Mouse (Mus musculus): Measurements from ENCODE around the gene Apoa2.
A peak's percentile ranks its signal among the peaks of the same experiment; 100 is the strongest.

The Apoa2 gene

DNA sequence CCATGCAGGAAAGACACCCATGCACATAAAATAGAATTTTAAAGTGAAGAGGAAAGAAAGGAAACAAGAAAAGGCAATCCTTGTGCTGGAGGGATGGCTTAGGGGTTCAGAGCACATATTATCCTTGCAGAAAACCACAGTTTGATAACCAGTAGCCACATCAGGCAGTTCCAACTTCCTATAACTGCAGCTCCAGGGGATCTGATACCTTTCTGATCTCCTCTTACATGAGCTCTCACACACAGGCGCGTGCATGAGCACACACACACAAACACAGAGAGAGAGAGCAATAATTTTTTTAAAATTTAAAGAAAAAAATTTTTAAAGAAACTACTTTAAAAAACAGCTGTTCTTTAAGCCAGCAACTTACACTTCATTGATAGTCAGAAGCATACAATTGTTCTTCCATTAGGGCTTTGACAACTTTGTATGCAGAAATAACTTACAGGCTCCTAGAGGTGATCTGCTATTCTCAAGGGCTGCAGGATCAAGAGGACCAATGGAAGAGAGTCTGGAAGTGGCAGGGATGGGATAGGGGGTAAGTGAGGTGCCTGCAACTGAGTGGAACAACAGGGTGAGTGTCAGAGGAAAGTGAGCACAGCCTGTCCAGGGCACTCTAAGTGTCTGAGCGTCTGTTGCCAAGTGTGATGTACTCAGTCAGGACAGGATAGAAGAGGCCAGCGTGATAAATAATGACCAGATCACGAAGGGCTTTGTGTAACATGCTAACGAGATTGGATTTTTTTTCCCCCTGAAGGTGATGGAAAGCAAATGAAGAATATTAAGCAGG is 19.0 kb upstream of the Apoa2 start:
- no peak for DNase-seq (ENCODE audit: low read depth in 2 of 2, low spot score in 2 of 2)

DNA sequence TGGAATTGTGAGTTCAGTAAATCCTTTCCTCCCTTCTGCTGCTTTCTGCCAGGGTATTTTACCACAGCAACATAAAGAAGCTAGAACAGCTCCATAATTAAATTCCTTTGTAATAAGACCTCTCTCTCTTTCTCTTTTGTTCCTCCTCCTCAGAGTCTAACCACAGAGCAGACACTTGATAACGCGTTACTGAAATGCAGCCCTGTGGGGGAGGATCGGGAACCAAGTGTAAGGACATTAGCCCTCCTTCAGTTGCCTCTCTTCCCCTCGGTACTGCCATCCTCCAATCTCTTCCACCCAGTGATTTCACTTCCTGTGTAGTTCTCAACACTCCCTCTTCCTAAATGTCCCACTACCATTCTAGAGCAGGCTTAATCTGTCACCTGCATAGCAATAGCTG is 15.4 kb upstream of the Apoa2 start:
- no peak for DNase-seq (ENCODE audit: low read depth in 2 of 2, low spot score in 2 of 2)

DNA sequence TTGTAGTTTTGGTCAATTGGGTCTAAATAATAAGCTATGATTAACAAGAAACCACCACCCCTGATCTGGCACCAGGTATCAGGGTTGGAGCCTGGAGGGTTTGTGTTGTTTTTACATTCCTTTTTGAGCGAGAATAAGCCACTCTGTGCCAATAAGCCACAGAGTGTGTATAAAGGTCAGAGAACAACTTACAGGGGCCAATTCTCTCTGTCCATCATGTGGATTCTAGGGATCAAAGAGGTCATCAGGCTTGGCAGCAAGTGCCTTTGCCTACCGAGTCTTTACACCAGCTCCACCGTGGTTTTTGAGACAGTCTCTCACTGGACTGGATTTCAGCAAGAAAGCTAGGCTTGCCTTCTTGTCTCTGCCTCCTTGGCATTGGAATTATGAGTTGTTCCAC is 12.0 kb upstream of the Apoa2 start:
- DNase-seq (ENCODE audit: low read depth in 2 of 2, low spot score in 2 of 2): no peak

GRCm38 (mm10) chr1:171213801-171214496 is 10.9 kb upstream of the Apoa2 start, which contains the start of gene Nr1i3:
Nr1i3 (plus strand) TSS chr1:171213970.
- no peak for DNase-seq (ENCODE audit: low read depth in 2 of 2, low spot score in 2 of 2)

DNA sequence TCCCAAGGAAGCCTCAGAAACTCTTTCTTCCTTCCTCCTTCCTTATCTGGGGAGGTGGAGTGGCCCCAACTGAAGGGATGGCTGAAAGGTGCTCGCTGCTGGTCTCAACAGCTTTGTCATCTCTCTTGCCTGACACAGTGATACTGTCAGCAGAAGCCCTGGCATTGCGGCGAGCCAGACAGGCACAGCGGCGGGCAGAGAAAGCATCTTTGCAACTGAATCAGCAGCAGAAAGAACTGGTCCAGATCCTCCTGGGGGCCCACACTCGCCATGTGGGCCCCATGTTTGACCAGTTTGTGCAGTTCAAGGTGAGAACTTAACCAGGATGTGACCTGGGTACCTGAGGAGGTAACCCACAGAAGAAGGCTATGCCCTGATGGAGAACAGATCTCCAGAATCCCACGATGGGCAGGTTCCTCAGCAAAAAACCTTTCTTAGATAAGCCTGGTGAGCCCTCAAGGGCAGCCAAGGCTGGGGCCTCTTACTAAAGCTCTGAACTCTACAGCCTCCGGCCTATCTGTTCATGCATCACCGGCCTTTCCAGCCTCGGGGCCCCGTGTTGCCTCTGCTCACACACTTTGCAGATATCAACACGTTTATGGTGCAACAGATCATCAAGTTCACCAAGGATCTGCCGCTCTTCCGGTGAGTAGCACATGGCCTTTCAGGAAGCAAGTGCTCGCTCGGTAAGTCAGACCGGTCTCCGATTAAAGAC is 8.5 kb upstream of the Apoa2 start:
- DNase-seq (ENCODE audit: low read depth in 2 of 2, low spot score in 2 of 2): no peak

GRCm38 (mm10) chr1:171220871-171221270 is 4.0 kb upstream of the Apoa2 start:
- peak; percentile 68 to 77 for DNase-seq (ENCODE audit: low read depth in 2 of 2, low spot score in 2 of 2)

GRCm38 (mm10) chr1:171221281-171222193 is 3.3 kb upstream of the Apoa2 start:
- DNase-seq (ENCODE audit: low read depth in 2 of 2, low spot score in 2 of 2): no peak

DNA sequence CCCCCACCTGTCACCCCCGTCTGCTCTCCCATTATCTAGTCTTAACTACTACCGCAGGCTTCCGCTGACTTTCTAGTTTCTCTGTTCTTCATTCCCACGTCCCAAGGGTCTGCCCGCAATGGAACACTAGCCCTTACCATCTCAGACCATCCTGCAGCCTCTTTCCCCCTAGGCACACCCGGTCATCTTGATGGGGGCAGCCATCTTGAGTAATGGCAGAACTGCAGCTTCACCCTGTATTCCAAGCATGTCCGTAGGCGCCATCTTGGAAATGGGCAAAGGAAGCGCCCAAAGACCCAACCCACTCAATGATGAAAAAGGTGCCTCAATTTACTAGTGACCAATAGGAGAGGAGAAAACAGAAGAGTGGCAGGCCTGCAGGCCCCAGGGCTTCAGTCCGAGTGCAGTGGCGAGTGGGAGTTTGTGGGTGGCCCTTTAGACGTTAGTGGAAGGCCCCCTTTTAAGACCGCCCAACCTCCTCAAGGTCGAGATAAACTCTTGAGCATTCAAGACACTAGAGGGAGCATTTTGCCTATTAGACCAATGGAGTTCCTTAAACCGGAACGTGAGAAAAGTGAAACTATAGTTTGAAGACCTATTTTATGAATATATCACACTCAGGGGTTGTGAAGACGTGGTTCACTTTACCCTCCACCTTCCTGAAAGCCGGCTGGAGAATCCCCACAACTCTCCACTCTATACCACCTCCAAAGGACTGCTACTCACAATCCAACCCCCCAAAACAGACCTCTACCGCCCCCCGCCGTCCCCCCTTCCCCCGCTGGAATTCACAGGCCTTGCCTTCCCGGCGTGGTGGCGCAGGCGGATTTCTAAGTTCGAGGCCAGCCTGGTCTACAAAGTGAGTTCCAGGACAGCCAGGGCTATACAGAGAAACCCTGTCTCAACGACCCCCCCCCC is 2.4 kb upstream of the Apoa2 start, which contains the start of gene Tomm40l:
Tomm40l (minus strand) TSS at position 277 of the 918 bp plus-strand sequence.
- peak; percentile 92 to 93 for DNase-seq (ENCODE audit: low read depth in 2 of 2, low spot score in 2 of 2)

DNA sequence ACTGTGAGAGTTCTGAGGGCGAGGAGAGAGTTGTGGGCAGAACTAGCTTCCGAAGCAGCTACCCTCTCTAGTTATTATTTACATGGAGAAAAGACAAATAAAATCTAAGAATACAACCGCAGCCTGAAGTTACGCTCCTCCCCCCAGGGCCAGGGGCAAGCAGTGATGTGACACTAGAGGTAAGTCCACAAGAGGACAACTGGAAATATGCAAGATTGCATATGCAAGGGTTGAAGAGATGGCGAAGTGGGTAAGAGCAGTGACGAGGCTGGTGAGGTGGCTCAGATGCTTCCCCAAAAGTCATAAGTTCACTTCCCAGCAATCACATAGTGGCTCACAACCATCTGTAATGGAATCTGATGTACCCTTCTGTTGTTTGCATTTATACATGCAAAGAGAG is 1.7 kb upstream of the Apoa2 start:
- DNase-seq (ENCODE audit: low read depth in 2 of 2, low spot score in 2 of 2): no peak

- no peak for DNase-seq (ENCODE audit: low read depth in 2 of 2, low spot score in 2 of 2)
Measured at GRCm38 (mm10) chr1:171223796-171224195, 1.1 kb upstream of the Apoa2 start.

- DNase-seq (ENCODE audit: low read depth in 2 of 2, low spot score in 2 of 2): no peak
Measured at GRCm38 (mm10) chr1:171226780-171227179, 1.9 kb downstream of the Apoa2 start.

DNA sequence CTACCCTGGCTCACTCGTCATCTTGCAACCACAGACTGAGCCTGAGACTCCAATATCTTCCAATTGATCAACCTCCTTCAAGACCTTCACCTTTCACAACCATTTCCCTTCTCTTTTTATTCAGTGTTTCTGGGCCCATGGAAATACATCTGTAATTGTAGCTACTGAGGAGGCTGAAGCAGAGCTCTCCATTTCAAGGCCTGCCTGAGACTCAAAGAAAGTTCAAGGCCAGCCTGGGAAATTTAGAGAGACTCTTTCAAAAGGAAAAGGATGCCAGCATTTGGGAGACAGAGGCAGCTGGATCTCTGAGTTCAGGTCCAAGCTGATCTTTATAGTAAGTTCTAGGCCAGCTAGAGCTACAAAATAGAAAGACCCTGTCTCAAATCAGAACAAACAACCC is 3.0 kb downstream of the Apoa2 start:
- no peak for DNase-seq (ENCODE audit: low read depth in 2 of 2, low spot score in 2 of 2)

- no peak for DNase-seq (ENCODE audit: low read depth in 2 of 2, low spot score in 2 of 2)
Measured at GRCm38 (mm10) chr1:171229750-171230149, 4.9 kb downstream of the Apoa2 start.

DNA sequence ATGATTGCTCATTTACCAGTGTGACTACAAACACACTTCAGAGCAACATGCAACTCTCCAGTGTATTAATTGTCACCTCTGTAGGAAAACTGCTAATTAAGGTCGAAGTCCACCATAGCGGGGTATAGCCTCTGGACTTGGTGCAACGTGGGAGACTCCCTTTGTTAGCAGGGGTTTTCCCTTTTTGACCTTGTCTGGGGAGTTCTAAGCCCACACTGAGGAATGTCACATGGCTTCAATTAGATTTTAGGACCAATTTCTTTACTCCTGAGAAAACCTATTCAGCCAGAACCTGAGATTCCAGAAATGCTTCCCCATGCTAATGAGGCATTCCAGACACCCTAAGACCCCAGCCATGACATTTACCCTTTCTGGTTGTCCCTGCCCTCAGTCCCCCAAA is 5.4 kb downstream of the Apoa2 start:
- DNase-seq (ENCODE audit: low read depth in 2 of 2, low spot score in 2 of 2): no peak

GRCm38 (mm10) chr1:171231844-171232243 is 7.0 kb downstream of the Apoa2 start:
- DNase-seq (ENCODE audit: low read depth in 2 of 2, low spot score in 2 of 2): no peak

DNA sequence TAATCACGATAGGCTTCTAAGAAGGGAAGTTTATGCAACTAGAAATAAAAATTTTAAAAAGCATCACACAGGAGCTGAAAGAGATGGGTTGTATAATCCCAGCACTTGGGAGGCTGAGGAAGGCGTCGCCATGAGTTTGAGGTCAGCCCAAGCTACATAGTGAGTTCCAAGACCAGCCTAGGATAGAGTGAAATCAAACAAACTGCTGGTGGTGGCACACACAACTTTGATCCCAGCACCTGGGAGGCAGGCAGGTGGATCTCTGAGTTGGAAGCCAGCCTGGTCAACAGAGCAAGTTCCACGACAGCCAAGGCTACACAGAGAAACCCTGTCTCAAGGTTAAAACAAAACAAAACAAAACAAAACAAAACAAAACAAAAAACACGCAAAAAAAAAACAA is 7.5 kb downstream of the Apoa2 start:
- DNase-seq (ENCODE audit: low read depth in 2 of 2, low spot score in 2 of 2): no peak

DNA sequence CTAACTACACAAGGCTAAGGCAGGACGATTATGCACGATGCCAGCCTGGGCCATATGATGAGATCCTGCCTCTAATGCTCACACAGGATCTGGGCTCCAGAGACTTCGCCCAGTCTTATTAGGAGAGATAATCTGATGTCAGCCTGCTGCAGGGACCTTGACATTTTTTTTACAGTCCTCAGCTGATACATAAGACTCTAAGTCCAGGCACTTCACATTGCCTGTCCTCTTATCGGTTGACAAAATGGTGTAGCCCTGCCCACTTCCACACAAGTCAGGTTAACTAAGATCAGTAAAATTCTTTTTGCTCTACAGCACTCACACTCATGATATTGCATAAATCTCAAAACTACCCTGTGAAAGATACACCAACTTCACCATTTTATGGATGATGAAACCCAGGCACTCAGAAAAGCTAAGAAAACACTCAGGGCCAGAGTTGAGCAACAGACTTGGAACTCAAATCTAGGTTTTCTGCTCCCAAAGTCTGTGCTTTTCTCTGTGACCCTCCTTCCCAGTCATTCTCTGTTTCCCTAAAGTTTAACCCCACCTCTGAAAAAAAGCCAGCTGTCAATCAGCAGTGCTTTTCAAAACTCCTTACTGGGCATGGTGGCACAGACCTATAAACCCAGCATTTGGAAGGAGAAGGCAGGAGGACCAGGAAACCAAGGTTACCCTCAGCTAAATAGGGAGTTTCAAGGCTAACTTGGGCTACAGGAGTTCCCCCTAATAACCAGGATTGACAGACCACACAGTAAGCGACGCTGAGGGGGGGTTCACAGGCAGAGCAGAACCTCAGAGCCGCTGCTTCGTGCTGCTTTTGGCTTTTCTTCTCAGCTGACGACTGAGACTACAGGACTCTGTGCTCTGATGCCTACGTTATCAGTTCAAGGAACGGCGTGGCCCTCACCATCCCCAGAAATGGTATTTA is 8.2 kb downstream of the Apoa2 start:
- DNase-seq (ENCODE audit: low read depth in 2 of 2, low spot score in 2 of 2): no peak

DNA sequence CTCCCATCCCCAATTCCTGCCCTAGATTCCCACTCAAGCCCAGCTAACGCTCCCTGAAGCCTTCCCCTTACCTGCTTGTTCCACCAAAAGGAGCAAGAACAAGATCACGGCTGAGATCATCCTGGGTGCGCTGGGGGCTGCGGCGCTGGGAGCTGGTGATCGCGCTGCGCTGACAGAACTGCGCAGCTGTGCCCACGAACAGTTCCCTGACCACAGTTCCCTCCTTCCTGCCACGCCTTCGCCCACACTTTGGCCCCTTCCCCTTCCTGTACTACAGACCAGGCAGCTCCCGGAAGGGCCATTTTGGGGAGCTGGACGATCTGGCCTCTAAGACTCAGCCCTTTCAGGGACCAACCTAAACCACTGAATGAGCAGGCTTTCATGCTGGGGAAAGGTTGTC is 9.3 kb downstream of the Apoa2 start, which contains the start of gene Fcer1g:
Fcer1g (minus strand) TSS at position 240 of the 400 bp plus-strand sequence.
- DNase-seq (ENCODE audit: low read depth in 2 of 2, low spot score in 2 of 2): no peak

GRCm38 (mm10) chr1:171234538-171234937 is 9.7 kb downstream of the Apoa2 start:
- no peak for DNase-seq (ENCODE audit: low read depth in 2 of 2, low spot score in 2 of 2)

Data from CD8-positive naive resting alpha-beta T cell, adult 2 months (primary cell).